Mouse (Mus musculus): ENCODE measurements at regions not wholly inside any gene's neighbourhood (a gene's known extent, or its start where the extent isn't known, plus 50 kb on each side); places are given as distances from the start of the nearest gene placed in this dataset.

- Histone ChIP-seq H3K4me3 (no peak overlapping the region), H3K4me2 (no peak overlapping the region), H3K27me3 (replicated peaks) (no peaks in the 10 kb centered on the region), H3K4me1 (no peaks in the 10 kb centered on the region), H3K36me3 (replicated peaks) (no peaks in the 10 kb centered on the region), H3K9me3 (no peaks in the 10 kb centered on the region), H3K27ac (no peak overlapping the region), H3K9ac (no peak overlapping the region)
- ATAC-seq (replicated peaks) = no peak
- 89% methylated on average over 2 of the region's 2 CpGs for WGBS
Observed at GRCm38 (mm10) chr16:65312947-65313346, 207.3 kb upstream of the Htr1f start.

GRCm38 (mm10) chr16:65315052-65315451 lies 205.3 kb upstream of the Pou1f1 start:
- no peak overlapping the region for H3K27ac ChIP-seq
- H3K36me3 ChIP-seq (replicated peaks) = no peaks in the 10 kb centered on the region
- H3K27me3 ChIP-seq (replicated peaks) = no peaks in the 10 kb centered on the region
- 57% methylated on average over 3 of the region's 3 CpGs for WGBS
- H3K9me3 ChIP-seq = no peaks in the 10 kb centered on the region
- no peak overlapping the region for H3K4me2 ChIP-seq
- H3K4me1 ChIP-seq = no peaks in the 10 kb centered on the region
- H3K4me3 ChIP-seq = no peak overlapping the region
- H3K9ac ChIP-seq = no peak overlapping the region
- no peak for ATAC-seq (replicated peaks)

GRCm38 (mm10) chr16:65332412-65332811 lies 187.9 kb upstream of the Pou1f1 start:
- H3K4me3 ChIP-seq = no peak overlapping the region
- H3K4me2 ChIP-seq = no peak overlapping the region
- 83% methylated on average over 2 of the region's 2 CpGs for WGBS
- H3K4me1 ChIP-seq = no peaks in the 10 kb centered on the region
- H3K9ac ChIP-seq = no peak overlapping the region
- no peak overlapping the region for H3K27ac ChIP-seq
- no peaks in the 10 kb centered on the region for H3K27me3 ChIP-seq (replicated peaks)
- no peaks in the 10 kb centered on the region for H3K36me3 ChIP-seq (replicated peaks)
- H3K9me3 ChIP-seq = no peaks in the 10 kb centered on the region
- ATAC-seq (replicated peaks) = no peak

- no peak for ATAC-seq (replicated peaks)
- Histone ChIP-seq H3K27ac (no peak overlapping the region), H3K9me3 (no peaks in the 10 kb centered on the region), H3K4me3 (no peak overlapping the region), H3K4me2 (no peak overlapping the region), H3K9ac (no peak overlapping the region), H3K27me3 (replicated peaks) (no peaks in the 10 kb centered on the region), H3K36me3 (replicated peaks) (no peaks in the 10 kb centered on the region), H3K4me1 (no peaks in the 10 kb centered on the region)
- 94% methylated on average over 2 of the region's 2 CpGs for WGBS
Observed at GRCm38 (mm10) chr16:65339225-65339624, 181.1 kb upstream of the Pou1f1 start.

- H3K36me3 ChIP-seq (replicated peaks) = no peaks in the 10 kb centered on the region
- no peak for ATAC-seq (replicated peaks)
- H3K4me1 ChIP-seq = no peaks in the 10 kb centered on the region
- no peak overlapping the region for H3K9ac ChIP-seq
- no peak overlapping the region for H3K27ac ChIP-seq
- H3K4me2 ChIP-seq = no peak overlapping the region
- H3K9me3 ChIP-seq = no peaks in the 10 kb centered on the region
- no peak overlapping the region for H3K4me3 ChIP-seq
- WGBS = 85% methylated on average over 1 of the region's 1 CpGs
- H3K27me3 ChIP-seq (replicated peaks) = no peaks in the 10 kb centered on the region
Observed at GRCm38 (mm10) chr16:65359881-65360280, 160.4 kb upstream of the Pou1f1 start.

GRCm38 (mm10) chr16:65369271-65369670 lies 151.0 kb upstream of the Pou1f1 start:
- Histone ChIP-seq H3K4me2 (no peak overlapping the region), H3K27ac (no peak overlapping the region), H3K27me3 (replicated peaks) (no peaks in the 10 kb centered on the region), H3K9me3 (no peaks in the 10 kb centered on the region), H3K4me3 (no peak overlapping the region), H3K4me1 (no peaks in the 10 kb centered on the region), H3K36me3 (replicated peaks) (no peaks in the 10 kb centered on the region), H3K9ac (no peak overlapping the region)
- ATAC-seq (replicated peaks) = no peak
- whole genome bisulfite sequencing = 9% methylated on average over 1 of the region's 1 CpGs

GRCm38 (mm10) chr16:65370939-65371338 lies 149.4 kb upstream of the Pou1f1 start:
- Histone ChIP-seq H3K27me3 (replicated peaks) (no peaks in the 10 kb centered on the region), H3K4me3 (no peak overlapping the region), H3K36me3 (replicated peaks) (no peaks in the 10 kb centered on the region), H3K4me2 (no peak overlapping the region), H3K4me1 (no peaks in the 10 kb centered on the region), H3K9me3 (no peaks in the 10 kb centered on the region), H3K27ac (no peak overlapping the region), H3K9ac (no peak overlapping the region)
- ATAC-seq (replicated peaks) = no peak
- 59% methylated on average over 2 of the region's 2 CpGs for WGBS

- Histone ChIP-seq H3K9ac (no peak overlapping the region), H3K4me3 (no peak overlapping the region), H3K27me3 (replicated peaks) (no peaks in the 10 kb centered on the region), H3K27ac (no peak overlapping the region), H3K4me1 (no peaks in the 10 kb centered on the region), H3K4me2 (no peak overlapping the region), H3K9me3 (no peaks in the 10 kb centered on the region), H3K36me3 (replicated peaks) (no peaks in the 10 kb centered on the region)
- no peak for ATAC-seq (replicated peaks)
Observed at GRCm38 (mm10) chr16:65376553-65376952, 143.8 kb upstream of the Pou1f1 start.

- H3K9me3 ChIP-seq = no peaks in the 10 kb centered on the region
- WGBS = 64% methylated on average over 3 of the region's 3 CpGs
- H3K27ac ChIP-seq = no peak overlapping the region
- no peak overlapping the region for H3K4me3 ChIP-seq
- no peaks in the 10 kb centered on the region for H3K27me3 ChIP-seq (replicated peaks)
- H3K9ac ChIP-seq = no peak overlapping the region
- no peaks in the 10 kb centered on the region for H3K4me1 ChIP-seq
- no peak for ATAC-seq (replicated peaks)
- no peaks in the 10 kb centered on the region for H3K36me3 ChIP-seq (replicated peaks)
- no peak overlapping the region for H3K4me2 ChIP-seq
Observed at GRCm38 (mm10) chr16:65378276-65378675, 142.0 kb upstream of the Pou1f1 start.

- Histone ChIP-seq H3K4me3 (no peak overlapping the region), H3K9me3 (no peaks in the 10 kb centered on the region), H3K36me3 (replicated peaks) (no peaks in the 10 kb centered on the region), H3K4me2 (no peak overlapping the region), H3K9ac (no peak overlapping the region), H3K4me1 (no peaks in the 10 kb centered on the region), H3K27ac (no peak overlapping the region), H3K27me3 (replicated peaks) (no peaks in the 10 kb centered on the region)
- WGBS = 75% methylated on average over 5 of the region's 5 CpGs
- no peak for ATAC-seq (replicated peaks)
Observed at GRCm38 (mm10) chr16:65379939-65380338, 140.4 kb upstream of the Pou1f1 start.

- H3K27ac ChIP-seq = no peak overlapping the region
- no peaks in the 10 kb centered on the region for H3K36me3 ChIP-seq (replicated peaks)
- no peak overlapping the region for H3K4me3 ChIP-seq
- no peaks in the 10 kb centered on the region for H3K27me3 ChIP-seq (replicated peaks)
- no peak overlapping the region for H3K9ac ChIP-seq
- H3K9me3 ChIP-seq = no peaks in the 10 kb centered on the region
- no peak overlapping the region for H3K4me2 ChIP-seq
- WGBS = 55% methylated on average over 5 of the region's 5 CpGs
- no peaks in the 10 kb centered on the region for H3K4me1 ChIP-seq
- no peak for ATAC-seq (replicated peaks)
Observed at GRCm38 (mm10) chr16:65403926-65404648, 116.2 kb upstream of the Pou1f1 start.

GRCm38 (mm10) chr16:65404816-65405215 lies 115.5 kb upstream of the Pou1f1 start:
- Histone ChIP-seq H3K9ac (no peak overlapping the region), H3K4me1 (no peaks in the 10 kb centered on the region), H3K27ac (no peak overlapping the region), H3K4me3 (no peak overlapping the region), H3K36me3 (replicated peaks) (no peaks in the 10 kb centered on the region), H3K4me2 (no peak overlapping the region), H3K27me3 (replicated peaks) (no peaks in the 10 kb centered on the region), H3K9me3 (no peaks in the 10 kb centered on the region)
- ATAC-seq (replicated peaks) = no peak
- WGBS = 85% methylated on average over 5 of the region's 5 CpGs

- Histone ChIP-seq H3K9ac (no peak overlapping the region), H3K27me3 (replicated peaks) (no peaks in the 10 kb centered on the region), H3K4me1 (no peaks in the 10 kb centered on the region), H3K9me3 (no peaks in the 10 kb centered on the region), H3K36me3 (replicated peaks) (no peaks in the 10 kb centered on the region), H3K4me3 (no peak overlapping the region), H3K4me2 (no peak overlapping the region), H3K27ac (no peak overlapping the region)
- 61% methylated on average over 3 of the region's 3 CpGs for WGBS
- no peak for ATAC-seq (replicated peaks)
Observed at GRCm38 (mm10) chr16:65405824-65406556, 114.3 kb upstream of the Pou1f1 start.
